Mouse (Mus musculus) monocyte, adult 5-6 weeks (primary cell): ENCODE measurements around the gene Plekhb1. TPM values are rescaled to one million over a fixed set of nuclear protein-coding genes. Genes with fewer than 3 reads are reported as not detected.

Source experiments
- ATAC-seq: fragments of 153-309, 156-312 bp; replicated peaks from 2 replicates; pipeline ENCODE4 v1.8.0; 2017; ENCODE audit warnings: mild to moderate bottlenecking; ENCODE audit not compliant: low TSS enrichment, insufficient number of reproducible peaks, severe bottlenecking, poor library complexity, low FRiP score
- total RNA-seq: library from RNA; stranded (forward); fragments of 200-1000, 200-491, 200-594 nt; gene quantifications from 3 replicates; pipeline ENCODE4 v1.2.3, GENCODE M21; 2017

Plekhb1 gene
- total RNA-seq, 1 experiment from 2014 or later: not detected

- ATAC-seq: peak; percentile 96
These were observed 976 bp upstream of the Plekhb1 start for GRCm38 (mm10) chr7:100663190-100663589.

GRCm38 (mm10) chr7:100661264-100661663 is 950 bp downstream of the Plekhb1 start:
- no peak for ATAC-seq

- no peak for ATAC-seq
These were observed 4.1 kb downstream of the Plekhb1 start for GRCm38 (mm10) chr7:100658093-100658578.

GRCm38 (mm10) chr7:100656739-100657138 is 5.5 kb downstream of the Plekhb1 start:
- no peak for ATAC-seq

- ATAC-seq: no peak
These were observed 7.8 kb downstream of the Plekhb1 start for GRCm38 (mm10) chr7:100654441-100654840.

- ATAC-seq: no peak
These were observed 8.5 kb downstream of the Plekhb1 start for GRCm38 (mm10) chr7:100653480-100654266.

- ATAC-seq: no peak
These were observed 11.2 kb downstream of the Plekhb1 start for GRCm38 (mm10) chr7:100651011-100651410.

- no peak for ATAC-seq
These were observed 11.8 kb downstream of the Plekhb1 start for GRCm38 (mm10) chr7:100650421-100650820.

GRCm38 (mm10) chr7:100649826-100650225 is 12.4 kb downstream of the Plekhb1 start:
- ATAC-seq: no peak

GRCm38 (mm10) chr7:100649095-100649494 is 13.1 kb downstream of the Plekhb1 start:
- no peak for ATAC-seq

GRCm38 (mm10) chr7:100645147-100645546 is 17.1 kb downstream of the Plekhb1 start:
- ATAC-seq: peak; percentile 34; the same call in 1 of the 2 replicates

- ATAC-seq: no peak
These were observed 19.8 kb downstream of the Plekhb1 start for GRCm38 (mm10) chr7:100642413-100642812.

GRCm38 (mm10) chr7:100637657-100638056 is 24.6 kb downstream of the Plekhb1 start:
- ATAC-seq: 0 out of 2 replicates have a peak, but pooled peaks have one; percentile 35

GRCm38 (mm10) chr7:100624538-100624937 is 37.7 kb downstream of the Plekhb1 start:
- ATAC-seq: no peak

GRCm38 (mm10) chr7:100622277-100622676 is 39.9 kb downstream of the Plekhb1 start:
- ATAC-seq: peak; percentile 71; the same call in 1 of the 2 replicates

- no peak for ATAC-seq
These were observed 45.9 kb downstream of the Plekhb1 start for GRCm38 (mm10) chr7:100616121-100616857.

- no peak for ATAC-seq
These were observed 53.3 kb downstream of the Plekhb1 start for GRCm38 (mm10) chr7:100608910-100609309.

GRCm38 (mm10) chr7:100608130-100608741 is 54.0 kb downstream of the Plekhb1 start, which contains the start of gene Mrpl48:
Mrpl48 (minus strand) TSS chr7:100608301.
- no peak for ATAC-seq
